Mouse (Mus musculus) heart, embryonic 12.5 days (tissue): ENCODE results near the gene Mrpl2. TPM values are rescaled to one million over a fixed set of nuclear protein-coding genes. Genes with fewer than 3 reads are reported as not detected.

Experiments used
- ATAC-seq: fragments of 200-750 bp; cut with Nextera tagmentation; 2 replicates; pipeline ENCODE4 v1.8.0; 2017; ENCODE audit warnings: moderate TSS enrichment, moderate library complexity; ENCODE audit not compliant: insufficient number of reproducible peaks, low FRiP score
- H3K27ac ChIP-seq: fragments of 300-500 bp; sonication (generic); 2 replicates; pipeline ENCODE4 v1.5.1; 2016; ENCODE audit warnings: mild to moderate bottlenecking, moderate library complexity; ENCODE audit not compliant: poor library complexity, severe bottlenecking
- H3K27me3 ChIP-seq: fragments of 300-500 bp; sonication (generic); replicated peaks from 2 replicates; pipeline ENCODE4 v1.6.1; 2016; ENCODE audit warnings: mild to moderate bottlenecking, moderate library complexity
- H3K36me3 ChIP-seq: fragments of 300-500 bp; sonication (generic); 2 replicates; pipeline ENCODE4 v1.6.1; 2016; ENCODE audit warnings: mild to moderate bottlenecking, moderate library complexity
- H3K4me1 ChIP-seq: fragments of 300-500 bp; sonication (generic); replicated peaks from 2 replicates; pipeline ENCODE4 v1.6.1; 2016; ENCODE audit warnings: mild to moderate bottlenecking
- H3K4me2 ChIP-seq: fragments of 300-500 bp; sonication (generic); 2 replicates; pipeline ENCODE4 v1.6.1; 2016; ENCODE audit warnings: mild to moderate bottlenecking, moderate library complexity
- H3K4me3 ChIP-seq: fragments of 300-500 bp; sonication (generic); 2 replicates; pipeline ENCODE4 v1.5.1; 2016; ENCODE audit warnings: mild to moderate bottlenecking
- H3K9ac ChIP-seq: fragments of 300-500 bp; sonication (generic); 2 replicates; pipeline ENCODE4 v1.6.1; 2016; ENCODE audit warnings: mild to moderate bottlenecking, moderate library complexity
- H3K9me3 ChIP-seq: fragments of 300-500 bp; sonication (generic); replicated peaks from 2 replicates; pipeline ENCODE4 v1.6.1; 2016; ENCODE audit warnings: mild to moderate bottlenecking, moderate library complexity
- WGBS: fragments of 180-500 bp; shearing (Covaris S2); methylation state at CpG from one replicate; pipeline ENCODE4 v1.1.7; 2016; 5-methylcytosine and 5-hydroxymethylcytosine counted together
- polyA plus RNA-seq: library from polyadenylated mRNA; unstranded; fragments of >200 nt; fragmentation: Nextera tagmentation; extraction: Ambion mirVana; gene quantifications from 2 replicates; pipeline ENCODE4 v1.2.1, GENCODE M21; 2016

Mrpl2 gene
- polyA plus RNA-seq, 1 experiment from 2014 or later, result 99.0 TPM

DNA sequence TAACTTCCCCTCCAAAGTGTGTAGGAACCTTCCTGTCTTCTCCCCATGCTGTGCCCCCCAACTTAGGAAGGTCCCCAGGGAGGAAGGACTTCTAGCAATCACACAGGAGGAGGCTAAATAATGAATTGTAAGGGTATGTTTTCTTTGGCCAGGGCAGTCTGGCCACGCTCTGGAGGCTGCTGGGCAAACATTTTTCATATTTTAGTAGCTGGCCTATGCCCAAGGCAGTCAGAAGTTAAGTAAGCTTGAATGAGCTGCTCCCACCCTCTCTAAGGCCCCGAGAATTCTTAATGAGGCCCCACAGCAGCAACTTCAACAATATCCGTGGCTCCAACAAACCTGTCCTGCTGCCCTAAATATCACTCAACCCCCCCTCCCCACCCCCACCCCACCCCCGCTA, 33.2 kb upstream of the Mrpl2 start:
- peak overlapping the region; percentile 27; the same call in 1 of the 2 replicates for H3K4me2 ChIP-seq
- H3K27me3 ChIP-seq, result no peaks in the 10 kb centered on the region
- H3K27ac ChIP-seq, result peak overlapping the region; percentile 60
- H3K4me1 ChIP-seq, result peaks cover 66% of the 10 kb centered on the region
- no peaks in the 10 kb centered on the region for H3K9me3 ChIP-seq
- peaks cover under 1% of the 10 kb centered on the region for H3K36me3 ChIP-seq
- WGBS, result 36% methylated on average over 4 of the region's 4 CpGs
- H3K9ac ChIP-seq, result peak overlapping the region; percentile 20; the same call in 1 of the 2 replicates
- no peak for ATAC-seq
- H3K4me3 ChIP-seq, result no peak overlapping the region

DNA sequence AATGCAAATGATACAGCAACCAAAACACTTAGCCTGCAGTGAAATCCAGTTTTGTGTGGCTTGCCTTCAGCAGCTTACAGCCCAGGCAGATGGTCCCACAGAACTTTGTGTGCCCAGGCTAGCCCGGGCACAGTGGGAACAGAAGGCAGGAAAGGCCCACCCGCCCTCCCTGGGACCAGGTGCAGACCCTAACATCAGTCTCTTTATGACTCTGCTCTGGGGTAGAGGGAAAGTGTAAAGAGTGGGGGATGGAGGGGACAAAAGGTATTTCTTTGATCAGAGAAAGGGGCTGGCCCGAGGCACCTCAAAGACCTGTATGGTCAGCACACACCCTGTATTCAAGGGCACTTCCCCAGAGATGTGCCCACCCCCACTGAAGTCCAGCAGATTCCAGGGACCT, 32.8 kb upstream of the Mrpl2 start:
- no peak for ATAC-seq
- H3K4me3 ChIP-seq, result no peak overlapping the region
- H3K36me3 ChIP-seq, result no peaks in the 10 kb centered on the region; the same call in 1 of the 2 replicates
- 62% methylated on average over 3 of the region's 3 CpGs for WGBS
- H3K27me3 ChIP-seq, result no peaks in the 10 kb centered on the region
- peaks cover 70% of the 10 kb centered on the region for H3K4me1 ChIP-seq
- no peaks in the 10 kb centered on the region for H3K9me3 ChIP-seq
- H3K27ac ChIP-seq, result peak overlapping the region; percentile 60
- no peak overlapping the region for H3K9ac ChIP-seq
- H3K4me2 ChIP-seq, result peak overlapping the region; percentile 27; the same call in 1 of the 2 replicates

DNA sequence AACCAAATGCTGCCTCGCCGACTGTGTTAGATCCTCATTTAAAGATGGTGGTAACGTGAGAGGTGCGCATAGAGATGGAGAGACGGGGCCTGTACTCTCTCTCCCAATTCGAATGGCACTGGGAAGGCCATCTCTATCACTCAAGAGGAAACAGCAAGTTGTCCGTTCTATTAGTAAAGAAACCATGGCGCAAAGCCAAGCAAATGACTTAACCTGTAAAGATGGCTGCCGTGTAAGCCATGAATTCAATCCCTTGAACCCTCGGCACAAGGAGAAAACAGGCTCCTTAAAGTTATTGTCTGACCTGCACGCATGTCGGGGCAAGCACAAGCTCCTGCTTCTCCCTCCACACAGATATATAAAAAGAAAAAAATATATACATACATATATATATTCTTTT, 28.2 kb upstream of the Mrpl2 start:
- WGBS, result 47% methylated on average over 12 of the region's 12 CpGs
- Histone ChIP-seq H3K36me3 (no peaks in the 10 kb centered on the region), H3K27ac (peak overlapping the region; percentile 93), H3K4me2 (peak overlapping the region; percentile 54), H3K9me3 (no peaks in the 10 kb centered on the region), H3K9ac (peak overlapping the region; percentile 70), H3K4me3 (peak overlapping the region; percentile 5; the same call in 1 of the 2 replicates), H3K4me1 (peaks cover 87% of the 10 kb centered on the region), H3K27me3 (no peaks in the 10 kb centered on the region)
- ATAC-seq, result no peak

DNA sequence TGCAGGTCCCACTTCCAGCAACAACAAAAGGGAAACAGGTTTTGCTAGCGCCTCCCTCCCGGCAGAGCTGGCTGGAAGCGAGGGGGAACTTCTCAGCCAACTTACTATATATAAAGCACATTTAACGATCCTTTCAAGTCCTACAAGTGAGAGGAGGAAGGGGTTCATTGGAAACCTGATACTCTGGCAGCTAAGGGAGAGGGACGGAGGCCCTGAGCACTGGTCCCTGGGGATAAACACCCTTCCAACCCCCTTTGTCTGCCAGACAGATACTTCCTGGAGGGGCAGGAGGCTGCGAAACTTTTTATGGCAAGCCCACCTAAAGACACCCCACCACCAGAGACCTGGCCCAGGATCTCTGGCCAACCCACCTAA, 27.6 kb upstream of the Mrpl2 start:
- 8% methylated on average over 6 of the region's 6 CpGs for WGBS
- ATAC-seq, result no peak
- Histone ChIP-seq H3K9me3 (no peaks in the 10 kb centered on the region), H3K4me2 (peak overlapping the region; percentile 54), H3K27ac (peak overlapping the region; percentile 93), H3K4me1 (peaks cover 87% of the 10 kb centered on the region), H3K9ac (peak overlapping the region; percentile 70), H3K27me3 (no peaks in the 10 kb centered on the region), H3K36me3 (no peaks in the 10 kb centered on the region), H3K4me3 (peak overlapping the region; percentile 8; the same call in 1 of the 2 replicates)

DNA sequence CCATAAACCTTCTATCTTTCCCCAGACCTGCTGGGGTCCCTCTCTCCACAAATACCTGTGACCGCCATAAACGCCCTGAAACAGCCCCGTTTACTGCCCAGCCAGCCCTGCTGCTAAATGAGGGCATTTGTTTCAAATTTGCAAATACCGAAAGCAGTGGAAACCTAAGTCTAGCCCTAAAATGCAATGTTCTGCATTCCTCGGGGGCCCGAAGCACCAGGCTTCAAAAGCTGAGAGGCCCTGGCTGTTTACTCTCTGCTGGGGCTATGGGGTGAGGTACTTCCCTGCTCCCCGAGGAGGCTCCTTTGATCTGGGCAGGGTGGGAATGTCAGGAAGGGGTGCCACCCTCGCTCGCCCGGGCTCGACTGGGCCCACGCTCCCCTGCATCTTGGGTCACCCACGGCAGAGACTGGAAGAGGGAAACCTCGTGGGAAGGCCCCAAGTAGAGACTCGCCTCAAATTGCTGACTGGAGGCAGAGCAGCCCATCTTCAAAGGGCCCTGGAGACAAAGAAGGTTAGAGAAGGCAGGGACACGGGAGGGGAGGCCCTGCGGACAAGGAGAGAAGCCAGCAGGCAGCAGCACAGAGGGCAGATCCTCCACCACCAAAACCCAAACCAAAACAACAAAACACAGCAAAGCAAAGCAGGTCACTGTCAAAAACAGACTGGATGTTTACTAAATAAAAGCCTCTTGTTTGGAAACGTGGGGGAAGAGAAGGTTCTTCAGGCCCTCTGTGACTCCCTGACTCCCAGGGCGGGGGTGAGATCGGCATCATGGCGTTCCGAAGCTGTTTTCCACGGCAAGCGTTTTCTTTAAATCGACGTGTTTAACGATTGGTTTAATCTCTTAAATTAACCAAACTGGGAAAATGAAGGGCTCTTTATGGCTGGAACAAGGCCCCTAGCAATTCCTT, 27.0 kb upstream of the Mrpl2 start:
- Histone ChIP-seq H3K4me1 (peaks cover 87% of the 10 kb centered on the region), H3K27me3 (no peaks in the 10 kb centered on the region), H3K9ac (peak overlapping the region; percentile 70), H3K9me3 (no peaks in the 10 kb centered on the region), H3K36me3 (no peaks in the 10 kb centered on the region), H3K27ac (peak overlapping the region; percentile 93), H3K4me3 (peak overlapping the region; percentile 8), H3K4me2 (peak overlapping the region; percentile 54)
- WGBS, result 13% methylated on average over 27 of the region's 27 CpGs
- no peak for ATAC-seq

DNA sequence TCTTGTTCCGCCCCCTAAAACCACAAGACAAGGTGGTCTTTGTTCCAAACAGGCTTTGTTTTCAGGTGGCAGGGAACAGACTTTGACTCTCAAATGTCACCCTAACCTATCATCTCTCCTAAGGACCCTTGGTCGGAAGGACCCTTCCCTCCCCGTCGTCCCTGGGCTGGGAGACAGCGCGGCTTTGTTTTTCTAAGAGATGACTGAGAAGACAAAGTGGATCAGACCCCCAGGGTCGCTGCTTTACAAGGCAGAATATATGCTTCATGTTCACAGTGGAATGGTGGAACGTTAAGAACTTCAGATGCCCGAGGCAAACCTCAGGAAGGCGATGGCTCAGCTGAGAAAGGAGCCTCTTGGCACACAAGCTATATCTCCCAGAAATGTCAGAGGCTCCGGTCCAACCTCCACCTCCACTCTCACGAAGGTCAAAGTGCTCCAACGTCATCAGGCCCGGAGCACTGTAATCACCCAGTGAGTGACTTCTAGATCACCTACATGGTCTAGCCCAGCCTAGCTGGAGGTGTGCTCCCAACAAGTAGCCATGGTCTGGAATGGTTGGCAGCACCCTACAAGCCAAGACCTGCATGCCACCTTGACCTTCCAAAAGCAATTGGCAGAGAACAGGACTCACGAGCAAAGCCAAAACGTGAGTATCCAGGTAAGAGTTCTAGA, 26.2 kb upstream of the Mrpl2 start:
- 29% methylated on average over 16 of the region's 16 CpGs for WGBS
- Histone ChIP-seq H3K36me3 (no peaks in the 10 kb centered on the region), H3K4me2 (peak overlapping the region; percentile 54), H3K27me3 (no peaks in the 10 kb centered on the region), H3K27ac (peak overlapping the region; percentile 93), H3K9ac (peak overlapping the region; percentile 70), H3K4me3 (no peak overlapping the region), H3K4me1 (peaks cover 89% of the 10 kb centered on the region), H3K9me3 (no peaks in the 10 kb centered on the region)
- ATAC-seq, result no peak

DNA sequence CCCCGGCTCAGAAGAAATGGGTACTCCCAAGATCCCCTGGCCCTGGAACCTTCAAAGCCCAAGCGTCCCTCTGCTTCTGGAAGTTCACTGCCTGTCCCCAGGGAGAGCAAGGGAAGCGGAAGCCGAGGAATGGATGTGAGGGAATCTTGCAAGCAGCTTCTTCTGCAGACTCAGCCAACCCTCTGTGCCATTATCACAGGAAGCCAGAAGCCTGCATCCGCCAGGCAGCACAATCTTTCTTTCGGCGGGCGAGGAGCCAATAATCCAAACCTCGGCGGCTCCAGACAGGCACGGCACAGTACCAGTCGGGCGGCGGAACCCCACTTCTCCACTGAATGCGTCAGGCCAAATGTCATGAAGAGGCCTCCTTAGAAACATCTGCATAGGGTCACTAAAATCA, 24.7 kb upstream of the Mrpl2 start:
- Histone ChIP-seq H3K36me3 (no peaks in the 10 kb centered on the region), H3K9ac (peak overlapping the region; percentile 33; the same call in 1 of the 2 replicates), H3K4me1 (peaks cover 99% of the 10 kb centered on the region), H3K4me3 (peak overlapping the region; percentile 13), H3K4me2 (peak overlapping the region; percentile 60), H3K9me3 (no peaks in the 10 kb centered on the region), H3K27ac (peak overlapping the region; percentile 93), H3K27me3 (no peaks in the 10 kb centered on the region)
- 21% methylated on average over 15 of the region's 15 CpGs for WGBS
- peak; percentile 60; the same call in 1 of the 2 replicates for ATAC-seq

DNA sequence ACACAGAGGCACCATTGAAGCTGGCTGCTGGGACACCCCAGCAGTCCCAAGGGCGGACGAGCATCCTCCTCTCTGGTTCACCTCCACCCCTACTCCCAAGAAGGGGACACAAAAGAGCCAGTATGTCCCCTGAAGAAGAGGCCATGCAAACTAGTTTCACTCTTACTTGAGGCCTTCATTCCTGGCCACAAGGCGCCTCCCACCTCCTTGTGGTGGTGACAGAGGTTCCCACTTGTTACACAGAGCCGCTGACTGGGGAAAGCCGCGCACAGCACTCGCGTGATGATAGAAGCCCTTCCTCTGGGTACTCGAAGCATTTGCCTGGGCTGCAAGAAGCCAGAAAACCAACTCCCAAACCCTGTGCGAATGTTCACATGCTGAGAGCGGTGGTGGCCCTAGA, 23.8 kb upstream of the Mrpl2 start:
- Histone ChIP-seq H3K4me1 (peaks cover 99% of the 10 kb centered on the region), H3K27ac (peak overlapping the region; percentile 93), H3K4me2 (peak overlapping the region; percentile 60), H3K9me3 (no peaks in the 10 kb centered on the region), H3K9ac (peak overlapping the region; percentile 55), H3K4me3 (no peak overlapping the region), H3K27me3 (no peaks in the 10 kb centered on the region), H3K36me3 (no peaks in the 10 kb centered on the region)
- ATAC-seq, result no peak
- WGBS, result 38% methylated on average over 11 of the region's 11 CpGs

DNA sequence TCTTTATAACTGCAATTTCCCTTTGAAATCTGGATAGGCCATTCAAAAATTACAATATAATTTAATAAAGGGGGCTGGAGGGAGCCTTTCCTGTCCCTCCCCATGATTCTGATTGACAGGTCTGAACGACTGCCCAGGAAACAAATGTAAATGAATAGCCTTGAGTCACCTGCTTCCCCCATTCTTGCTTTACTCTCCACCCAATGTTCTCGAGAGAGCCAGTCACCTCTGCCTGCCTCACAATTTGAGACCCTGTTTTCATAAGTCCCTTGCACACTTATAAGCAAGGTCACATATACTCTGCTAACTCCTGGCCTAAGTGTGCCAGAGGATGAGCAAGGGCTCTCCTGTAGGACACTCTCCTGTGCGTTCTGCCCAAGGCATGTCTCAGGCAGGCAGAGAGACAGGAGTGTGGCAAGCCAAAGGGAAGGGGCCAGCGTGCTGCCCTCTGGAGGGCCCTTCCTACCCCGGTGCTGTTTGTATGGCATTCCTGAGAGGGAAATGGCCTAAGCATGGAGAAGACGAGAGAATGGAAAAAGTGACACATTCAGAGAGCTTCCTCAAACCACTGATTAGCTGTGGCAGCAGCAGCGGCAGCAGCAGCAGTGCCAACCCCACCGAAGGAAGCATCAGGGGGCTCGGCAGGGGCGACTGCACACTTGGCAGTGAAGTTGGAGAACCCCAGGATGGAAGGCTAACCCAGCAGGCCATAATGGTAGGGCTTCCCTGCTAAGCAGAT, 22.0 kb upstream of the Mrpl2 start:
- 9% methylated on average over 10 of the region's 10 CpGs for WGBS
- peak; percentile 36 for ATAC-seq
- no peaks in the 10 kb centered on the region for H3K27me3 ChIP-seq

DNA sequence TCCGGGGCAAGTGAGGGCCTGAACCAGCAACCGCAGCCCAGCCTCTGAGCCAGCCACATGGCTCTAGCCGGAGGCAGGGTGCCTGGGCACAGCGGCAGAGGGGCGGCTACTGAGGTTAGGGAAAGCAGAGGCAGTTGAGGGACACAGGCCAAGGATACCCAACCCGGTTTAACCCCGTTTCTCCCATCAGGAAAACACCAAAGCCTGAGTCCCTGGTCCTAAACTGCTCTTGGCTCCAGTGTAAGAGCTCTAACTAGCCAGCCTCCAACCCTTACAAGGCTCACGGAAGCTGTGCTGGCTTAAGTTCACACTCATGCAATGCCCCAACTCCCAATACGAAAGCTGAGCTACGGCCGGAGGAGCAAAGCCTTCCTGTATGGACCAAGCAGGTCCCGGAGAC, 21.4 kb upstream of the Mrpl2 start:
- H3K27me3 ChIP-seq, result no peaks in the 10 kb centered on the region
- H3K4me3 ChIP-seq, result peak overlapping the region; percentile 32
- WGBS, result 48% methylated on average over 12 of the region's 12 CpGs
- H3K4me1 ChIP-seq, result peaks cover 86% of the 10 kb centered on the region
- no peaks in the 10 kb centered on the region for H3K9me3 ChIP-seq
- H3K9ac ChIP-seq, result peak overlapping the region; percentile 65
- peak overlapping the region; percentile 91 for H3K27ac ChIP-seq
- ATAC-seq, result no peak
- H3K4me2 ChIP-seq, result peak overlapping the region; percentile 62
- H3K36me3 ChIP-seq, result no peaks in the 10 kb centered on the region

More for the DNA sequence above, 22.0 kb upstream of the Mrpl2 start:
- peaks cover 91% of the 10 kb centered on the region for H3K4me1 ChIP-seq
- peak overlapping the region; percentile 91 for H3K27ac ChIP-seq
- peak overlapping the region; percentile 62 for H3K4me2 ChIP-seq
- peak overlapping the region; percentile 32 for H3K4me3 ChIP-seq
- H3K9ac ChIP-seq, result peak overlapping the region; percentile 65
- no peaks in the 10 kb centered on the region for H3K36me3 ChIP-seq
- no peaks in the 10 kb centered on the region for H3K9me3 ChIP-seq
